Mouse (Mus musculus) right cerebral cortex, postnatal 25 days (tissue): ENCODE results near the gene Il18bp.
"Not testable (repeated sequence)": the region's sequence is repeated elsewhere in the genome, so short reads cannot be mapped to it uniquely, and the experiment has no call there.

ENCODE experiments used
- DNase-seq: peaks from one replicate; pipeline ENCODE4 v3.0.0; 2022

Gene Il18bp

GRCm38 (mm10) chr7:102018590-102018989 lies at the start of gene Il18bp:
TSS of gene Il18bp (minus strand) at chr7:102018690.
- DNase-seq: no peak

GRCm38 (mm10) chr7:102066363-102066762 lies 47.9 kb upstream of the Il18bp start:
- DNase-seq: no peak

- peak; percentile 96 for DNase-seq
These were observed 46.8 kb upstream of the Il18bp start, which contains the start of the genes Rnf121, Xndc1 and Xntrpc for GRCm38 (mm10) chr7:102065046-102065891. TSS of gene Rnf121 (minus strand) at chr7:102065469. TSS of gene Xndc1 (plus strand) at chr7:102065511. TSS of gene Xntrpc (plus strand) at chr7:102065713.

- no peak for DNase-seq
These were observed 46.2 kb upstream of the Il18bp start for GRCm38 (mm10) chr7:102064655-102065045.

GRCm38 (mm10) chr7:102063891-102064290 lies 45.4 kb upstream of the Il18bp start:
- DNase-seq: no peak

- no peak for DNase-seq
These were observed 43.7 kb upstream of the Il18bp start for GRCm38 (mm10) chr7:102062203-102062602.

GRCm38 (mm10) chr7:102061353-102061752 lies 42.9 kb upstream of the Il18bp start:
- DNase-seq: no peak

GRCm38 (mm10) chr7:102048524-102048923 lies 30.0 kb upstream of the Il18bp start:
- DNase-seq: not testable (repeated sequence)

GRCm38 (mm10) chr7:102042314-102042713 lies 23.8 kb upstream of the Il18bp start:
- no peak for DNase-seq

- DNase-seq: no peak
These were observed 18.8 kb upstream of the Il18bp start for GRCm38 (mm10) chr7:102037318-102037717.

GRCm38 (mm10) chr7:102035534-102035933 lies 17.0 kb upstream of the Il18bp start:
- DNase-seq: no peak

- no peak for DNase-seq
These were observed 16.4 kb upstream of the Il18bp start for GRCm38 (mm10) chr7:102034904-102035303.

- DNase-seq: no peak
These were observed 7.0 kb upstream of the Il18bp start for GRCm38 (mm10) chr7:102025187-102026119.

GRCm38 (mm10) chr7:102023821-102024220 lies 5.3 kb upstream of the Il18bp start:
- no peak for DNase-seq

- DNase-seq: not testable (repeated sequence)
These were observed 2.4 kb upstream of the Il18bp start for GRCm38 (mm10) chr7:102020934-102021333.

- DNase-seq: no peak
These were observed 872 bp upstream of the Il18bp start for GRCm38 (mm10) chr7:102019362-102019761.

GRCm38 (mm10) chr7:102018034-102018433 lies 456 bp downstream of the Il18bp start:
- no peak for DNase-seq

GRCm38 (mm10) chr7:102017452-102017851 lies 1.0 kb downstream of the Il18bp start:
- no peak for DNase-seq

- DNase-seq: no peak
These were observed 1.6 kb downstream of the Il18bp start for GRCm38 (mm10) chr7:102016936-102017335.

GRCm38 (mm10) chr7:102014995-102015394 lies 3.5 kb downstream of the Il18bp start:
- DNase-seq: no peak

GRCm38 (mm10) chr7:102013416-102013815 lies 5.1 kb downstream of the Il18bp start:
- DNase-seq: no peak

- DNase-seq: no peak
These were observed 6.6 kb downstream of the Il18bp start for GRCm38 (mm10) chr7:102011855-102012254.

- DNase-seq: no peak
These were observed 12.0 kb downstream of the Il18bp start for GRCm38 (mm10) chr7:102006520-102006919.
